12 mouse cellular contexts compared by ENCODE assay signal in the genomic region with DNA sequence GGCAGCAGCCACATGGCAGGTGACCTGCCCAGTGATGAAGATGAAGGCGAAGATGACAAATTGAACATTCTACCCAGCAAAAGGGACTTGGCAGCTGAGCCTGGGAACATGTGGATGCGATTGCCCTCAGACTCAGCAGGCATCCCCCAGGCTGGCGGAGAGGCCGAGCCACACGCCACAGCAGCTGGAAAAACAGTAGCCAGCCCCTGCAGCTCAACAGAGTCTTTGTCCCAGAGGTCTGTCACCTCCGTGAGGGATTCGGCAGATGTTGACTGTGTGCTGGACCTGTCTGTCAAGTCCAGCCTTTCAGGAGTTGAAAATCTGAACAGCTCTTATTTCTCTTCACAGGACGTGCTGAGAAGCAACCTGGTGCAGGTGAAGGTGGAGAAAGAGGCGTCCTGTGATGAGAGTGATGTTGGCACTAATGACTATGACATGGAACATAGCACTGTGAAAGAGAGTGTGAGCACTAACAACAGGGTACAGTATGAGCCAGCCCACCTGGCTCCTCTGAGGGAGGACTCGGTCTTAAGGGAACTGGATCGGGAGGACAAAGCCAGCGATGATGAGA. TPM values are rescaled to one million over a fixed set of nuclear protein-coding genes. Genes with fewer than 3 reads are reported as not detected.
DNase-seq lines count a peak whose midpoint lies in the region; ATAC-seq and TF ChIP-seq lines count a peak whose summit lies in the region.
"Had no signal": no experiment of that assay in that cellular context is flagged by ENCODE, and none has a peak within 500 bp of the region (broad histone marks: within the 10 kb centered on the region; RNA-seq: fewer than 3 reads in every experiment).

No protein-coding gene starts in this region.

- peak overlapping the region; percentile 64 for H3K4me2 ChIP-seq in forebrain, embryonic 13.5 days
- H3K4me2 ChIP-seq in heart, embryonic 11.5 days: no peak overlapping the region

- peak overlapping the region; percentile 92 for H3K27ac ChIP-seq in forebrain, embryonic 13.5 days
- peak overlapping the region; percentile 99 for H3K27ac ChIP-seq in midbrain, embryonic 10.5 days (replicated peaks)
- H3K27ac ChIP-seq in heart, embryonic 11.5 days (ENCODE audit: low read depth, low read length): no peak overlapping the region

- no peak for TF ChIP-seq CTCF in E14TG2a.4 (conservative IDR thresholded peaks at IDR 0.05; ENCODE audit: low read length)

- H3K4me3 ChIP-seq in E14TG2a.4 (replicated peaks; ENCODE audit: low read length): peak overlapping the region; percentile 46; the same call in 1 of the 2 replicates
- H3K4me3 ChIP-seq in forebrain, embryonic 13.5 days: peak overlapping the region; percentile 83
- H3K4me3 ChIP-seq in midbrain, embryonic 10.5 days: peak overlapping the region; percentile 97
- H3K4me3 ChIP-seq in heart, embryonic 11.5 days (ENCODE audit: low read depth, low read length): no peak overlapping the region

- H3K36me3 ChIP-seq in E14TG2a.4 (ENCODE audit: insufficient read depth, low read length): peaks cover 20% of the 10 kb centered on the region
- H3K36me3 ChIP-seq in forebrain, embryonic 13.5 days (ENCODE audit: poor library complexity, severe bottlenecking): peaks cover 20% of the 10 kb centered on the region
- H3K36me3 ChIP-seq in midbrain, embryonic 10.5 days: peaks cover 24% of the 10 kb centered on the region
- peaks cover 4% of the 10 kb centered on the region; the same call in 1 of the 2 replicates for H3K36me3 ChIP-seq in heart, embryonic 11.5 days (ENCODE audit: control insufficient read depth, insufficient read depth, low read length)

- peak; percentile 16; the same call in 1 of the 2 replicates for ATAC-seq in forebrain, embryonic 13.5 days
- no peak for ATAC-seq in erythroid progenitor cell, adult 5-6 weeks (replicated peaks; ENCODE audit: low FRiP score, poor library complexity, severe bottlenecking)
- ATAC-seq in heart, embryonic 11.5 days (replicated peaks; ENCODE audit: insufficient number of reproducible peaks, low FRiP score, low TSS enrichment): no peak

- peak overlapping the region; percentile 98 for H3K9ac ChIP-seq in forebrain, embryonic 13.5 days
- H3K9ac ChIP-seq in heart, embryonic 11.5 days (ENCODE audit: low read depth, low read length): no peak overlapping the region

- 26% methylated on average over 12 of the region's 12 CpGs for WGBS in forebrain, embryonic 13.5 days
- WGBS in midbrain, embryonic 10.5 days: 46% methylated on average over 12 of the region's 12 CpGs
- WGBS in heart, embryonic 11.5 days (ENCODE audit: insufficient replicate concordance): 71% methylated on average over 12 of the region's 12 CpGs

- DNase-seq in cerebellum, adult 9-11 months: peak; percentile 65
- DNase-seq in midbrain, embryonic 10.5 days (ENCODE audit: low spot score): peak; percentile 64
- no peak for DNase-seq in lung, postnatal 10 days
- DNase-seq in c-Kit-positive CD71-positive TER-119-positive erythroid progenitor cells, embryonic 14.5 days (ENCODE audit: low spot score): no peak
- DNase-seq: gastrocnemius, postnatal 36 days; kidney, postnatal 4 days; lung, adult 18-20 months had no signal

- no peaks in the 10 kb centered on the region for H3K9me3 ChIP-seq in E14TG2a.4 (ENCODE audit: low read length)
- no peaks in the 10 kb centered on the region for H3K9me3 ChIP-seq in forebrain, embryonic 13.5 days (replicated peaks)
- no peaks in the 10 kb centered on the region for H3K9me3 ChIP-seq in midbrain, embryonic 10.5 days (replicated peaks)
- no peaks in the 10 kb centered on the region for H3K9me3 ChIP-seq in heart, embryonic 11.5 days (replicated peaks; ENCODE audit: control insufficient read depth, low read length)
- H3K9me3 ChIP-seq: G1E had no signal

- peaks cover 36% of the 10 kb centered on the region for H3K4me1 ChIP-seq in E14TG2a.4 (replicated peaks; ENCODE audit: low read depth, low read length)
- peaks cover 71% of the 10 kb centered on the region for H3K4me1 ChIP-seq in forebrain, embryonic 13.5 days
- H3K4me1 ChIP-seq in midbrain, embryonic 10.5 days: peaks cover 83% of the 10 kb centered on the region
- peaks cover 22% of the 10 kb centered on the region for H3K4me1 ChIP-seq in heart, embryonic 11.5 days (ENCODE audit: control insufficient read depth, insufficient read depth, low read length)

- peaks cover 27% of the 10 kb centered on the region for H3K27me3 ChIP-seq in E14TG2a.4 (ENCODE audit: insufficient read depth, low read length)
- H3K27me3 ChIP-seq in forebrain, embryonic 13.5 days: no peaks in the 10 kb centered on the region
- no peaks in the 10 kb centered on the region for H3K27me3 ChIP-seq in midbrain, embryonic 10.5 days (ENCODE audit: low read depth, poor library complexity, severe bottlenecking)
- no peaks in the 10 kb centered on the region for H3K27me3 ChIP-seq in heart, embryonic 11.5 days (ENCODE audit: control insufficient read depth, insufficient read depth, low read length)

RNA-seq across cellular contexts. Expression of a gene that starts 5.5 kb away (rescaled TPM):
- polyA plus RNA-seq in forebrain, embryonic 13.5 days (2015; fragmentation: Nextera tagmentation; extraction: Ambion mirVana): 59.8 and 88.1 TPM in 2 replicates
- 5.1 and 6.1 TPM in 2 replicates for polyA plus RNA-seq in midbrain, embryonic 10.5 days (2016; fragmentation: Nextera tagmentation; extraction: Ambion mirVana)
- total RNA-seq in erythroid progenitor cell, adult 5-6 weeks (2015; ENCODE audit: low replicate concordance): 23.1 and 34.2 TPM in 2 replicates
- total RNA-seq in erythroid progenitor cell, adult 5-6 weeks (2017; ENCODE audit: low replicate concordance): 29.7 and 35.0 TPM in 2 replicates
- 3.0 and 3.2 TPM in 2 replicates for polyA plus RNA-seq in heart, embryonic 11.5 days (2014; fragmentation: Nextera tagmentation; extraction: Ambion mirVana)

Comparison
In these comparisons a context has a peak if more than half of its experiments do, and no peak if none do; other contexts are left out.
1. DNase-seq: peak in cerebellum, adult 9-11 months (single experiment) and midbrain, embryonic 10.5 days (single experiment); none in lung, postnatal 10 days (single experiment) and c-Kit-positive CD71-positive TER-119-positive erythroid progenitor cells, embryonic 14.5 days (single experiment).